Mouse (Mus musculus) heart, postnatal 0 days (tissue): ENCODE results near the gene Spred2.

Experiments
- CTCF ChIP-seq: IDR thresholded peaks from 2 replicates; pipeline ENCODE4 v1.5.1; 2016; ENCODE audit warnings: antibody characterized with exemption, control low read depth, low read depth
- EP300 ChIP-seq: IDR thresholded peaks from 2 replicates; pipeline ENCODE4 v1.6.1; 2016; ENCODE audit warnings: antibody characterized with exemption, low read depth

GRCm38 (mm10) chr11:19962796-19963195 is 38.6 kb downstream of the Spred2 start:
- TF ChIP-seq CTCF (no peak), EP300 (no peak)
